Mouse (Mus musculus) limb, embryonic 14.5 days (tissue): ENCODE data around the gene Zfand3. TPM values are rescaled to one million over a fixed set of nuclear protein-coding genes. Genes with fewer than 3 reads are reported as not detected.

Experiments
- ATAC-seq: fragments of 200-750 bp; cut with Nextera tagmentation; 2 replicates; pipeline ENCODE4 v1.8.0; 2017; ENCODE audit warnings: low read depth, moderate number of reproducible peaks, moderate TSS enrichment; ENCODE audit not compliant: low FRiP score
- DNase-seq: peaks from one replicate; pipeline ENCODE4 v3.0.0-alpha.2; 2015; ENCODE audit warnings: low spot score
- H3K27ac ChIP-seq: fragments of 300-500 bp; sonication (generic); replicated peaks from 2 replicates; pipeline ENCODE4 v1.5.1; 2014; ENCODE audit warnings: low read depth, mild to moderate bottlenecking, low read length, moderate library complexity, mixed read lengths
- H3K27me3 ChIP-seq: fragments of 300-500 bp; sonication (generic); 2 replicates; pipeline ENCODE4 v1.6.1; 2014; ENCODE audit warnings: low read length, mixed read lengths; ENCODE audit not compliant: control insufficient read depth, insufficient read depth
- H3K36me3 ChIP-seq: fragments of 300-500 bp; sonication (generic); 2 replicates; pipeline ENCODE4 v1.6.1; 2014; ENCODE audit warnings: mild to moderate bottlenecking, low read length, moderate library complexity, mixed read lengths; ENCODE audit not compliant: control insufficient read depth, insufficient read depth
- H3K4me1 ChIP-seq: fragments of 300-500 bp; sonication (generic); 2 replicates; pipeline ENCODE4 v1.6.1; 2014; ENCODE audit warnings: antibody characterized with exemption, low read length, mixed read lengths; ENCODE audit not compliant: control insufficient read depth, insufficient read depth
- H3K4me2 ChIP-seq: fragments of 300-500 bp; sonication (generic); replicated peaks from 2 replicates; pipeline ENCODE4 v1.6.1; 2014; ENCODE audit warnings: low read depth, mild to moderate bottlenecking, low read length, moderate library complexity; ENCODE audit not compliant: severe bottlenecking
- H3K4me3 ChIP-seq: fragments of 300-500 bp; sonication (generic); replicated peaks from 2 replicates; pipeline ENCODE4 v1.5.1; 2014; ENCODE audit warnings: low read length
- H3K9ac ChIP-seq: fragments of 300-500 bp; sonication (generic); 2 replicates; pipeline ENCODE4 v1.6.1; 2014; ENCODE audit warnings: mild to moderate bottlenecking, low read depth, low read length, moderate library complexity; ENCODE audit not compliant: severe bottlenecking
- H3K9me3 ChIP-seq: fragments of 300-500 bp; sonication (generic); 2 replicates; pipeline ENCODE4 v1.6.1; 2016; ENCODE audit warnings: low read length; ENCODE audit not compliant: control insufficient read depth
- POLR2A ChIP-seq: fragments of 200-500 bp; IDR thresholded peaks from 2 replicates; pipeline ENCODE4 v1.8.0; 2012; ENCODE audit warnings: inconsistent platforms, mild to moderate bottlenecking, moderate library complexity, borderline replicate concordance; ENCODE audit not compliant: insufficient read depth, insufficient read length; ENCODE audit errors: extremely low read depth
- WGBS: fragments of 180-500 bp; shearing (Covaris S2); extraction: QIAGEN DNeasy Blood & Tissue Kit; methylation state at CpG from one replicate; pipeline ENCODE4 v1.1.7; 2014; 5-methylcytosine and 5-hydroxymethylcytosine counted together
- polyA plus RNA-seq, 2 experiments: library from polyadenylated mRNA; depleted of rRNA in 1 of 2; stranded (reverse) in 1 of 2; unstranded in 1 of 2; fragments of >200 nt; fragmentation: Nextera tagmentation in 1 of 2; extraction: Ambion mirVana in 1 of 2; gene quantifications; 2 replicates each; pipeline versions ENCODE4 v1.2.1 to v1.2.3; 2012 to 2014

Zfand3 gene
- polyA plus RNA-seq, 2 experiments, result 43.1 to 107 TPM

- no peak for ATAC-seq
- WGBS, result 75% methylated on average over 6 of the region's 6 CpGs
- H3K4me1 ChIP-seq, result peaks cover 17% of the 10 kb centered on the region
These were observed 255.4 kb downstream of the Zfand3 start for GRCm38 (mm10) chr17:30259938-30260337.

More at GRCm38 (mm10) chr17:30259938-30260337, 255.4 kb downstream of the Zfand3 start:
- Histone ChIP-seq H3K27me3 (no peaks in the 10 kb centered on the region), H3K9ac (no peak overlapping the region), H3K4me2 (no peak overlapping the region), H3K27ac (no peak overlapping the region), H3K9me3 (no peaks in the 10 kb centered on the region), H3K4me3 (no peak overlapping the region), H3K36me3 (no peaks in the 10 kb centered on the region)
- TF ChIP-seq POLR2A, result no peak
- no peak for DNase-seq

Other genes with a start within 250 kb of the Zfand3 start
- gene Mdga1, start 34.6 kb upstream of the Zfand3 start, polyA plus RNA-seq (2012; rRNA removed), result 13.2 and 15.0 TPM in 2 replicates
- gene Mdga1, start 34.6 kb upstream of the Zfand3 start, polyA plus RNA-seq (2014; fragmentation: Nextera tagmentation; extraction: Ambion mirVana), result 4.8 and 5.7 TPM in 2 replicates